Mouse (Mus musculus): ENCODE data around the gene Dhps. TPM values are rescaled to one million over a fixed set of nuclear protein-coding genes. Genes with fewer than 3 reads are reported as not detected.

Dhps gene
- 37.9 and 52.8 TPM in 2 replicates for total RNA-seq (2023)

GRCm38 (mm10) chr8:85071514-85072281 lies at the start of gene Dhps:
TSS of gene Dhps (plus strand) at chr8:85071757.

GRCm38 (mm10) chr8:85025098-85025932 lies 46.2 kb upstream of the Dhps start, which contains the start of gene Asna1:
TSS of gene Asna1 (minus strand) at chr8:85025281.

GRCm38 (mm10) chr8:85026670-85027515 lies 44.7 kb upstream of the Dhps start, which contains the start of gene Trir:
TSS of gene Trir (plus strand) at chr8:85026823.

GRCm38 (mm10) chr8:85036718-85037365 lies 34.7 kb upstream of the Dhps start, which contains the start of gene Tnpo2:
TSS of gene Tnpo2 (plus strand) at chr8:85036915.

GRCm38 (mm10) chr8:85059879-85060616 lies 11.5 kb upstream of the Dhps start, which contains the start of gene Fbxw9:
TSS of gene Fbxw9 (plus strand) at chr8:85060055.

GRCm38 (mm10) chr8:85067982-85068381 lies 3.6 kb upstream of the Dhps start, which contains the start of gene Gm5741:
TSS of gene Gm5741 (minus strand) at chr8:85067982.

GRCm38 (mm10) chr8:85080532-85081215 lies 9.1 kb downstream of the Dhps start, which contains the start of gene Wdr83os:
TSS of gene Wdr83os (plus strand) at chr8:85080740.

GRCm38 (mm10) chr8:85081216-85081555 lies 9.6 kb downstream of the Dhps start, which contains the start of gene Wdr83:
TSS of gene Wdr83 (minus strand) at chr8:85081306.

GRCm38 (mm10) chr8:85083108-85083813 lies 11.7 kb downstream of the Dhps start, which contains the start of gene Man2b1:
TSS of gene Man2b1 (plus strand) at chr8:85083270.

GRCm38 (mm10) chr8:85122995-85123394 lies 51.4 kb downstream of the Dhps start, which contains the start of gene Zfp791:
TSS of gene Zfp791 (minus strand) at chr8:85123095.

Other genes with a start within 250 kb of the Dhps start
- gene Dand5, start 248.9 kb upstream of the Dhps start, total RNA-seq (2023) = 0.38 and 1.1 TPM in 2 replicates
- 4.2 and 5.3 TPM in 2 replicates for gene Gadd45gip1, start 240.2 kb upstream of the Dhps start, total RNA-seq (2023)
- 23.0 and 25.5 TPM in 2 replicates for gene Rad23a, start 231.1 kb upstream of the Dhps start, total RNA-seq (2023)
- 301 and 316 TPM in 2 replicates for gene Calr, start 224.8 kb upstream of the Dhps start, total RNA-seq (2023)
- gene Farsa, start 214.8 kb upstream of the Dhps start, total RNA-seq (2023) = 26.9 and 37.7 TPM in 2 replicates
- 7.3 and 11.1 TPM in 2 replicates for gene Syce2, start 199.6 kb upstream of the Dhps start, total RNA-seq (2023)
- gene Gcdh, start 177.8 kb upstream of the Dhps start, total RNA-seq (2023) = 5.3 and 5.7 TPM in 2 replicates
- 1.0 TPM in 1 of 2 replicates, not detected in the other for gene Klf1, start 169.8 kb upstream of the Dhps start, total RNA-seq (2023)
- 15.4 and 20.9 TPM in 2 replicates for gene Dnase2a, start 163.2 kb upstream of the Dhps start, total RNA-seq (2023)
- gene Mast1, start 134.4 kb upstream of the Dhps start, total RNA-seq (2023) = 0.09 and 0.70 TPM in 2 replicates
- not detected in 2 replicates for gene Rtbdn, start 124.8 kb upstream of the Dhps start, total RNA-seq (2023)
- gene Gm49661, start 102.3 kb upstream of the Dhps start, total RNA-seq (2023) = not detected in 2 replicates
- 32.5 and 39.5 TPM in 2 replicates for gene Prdx2, start 102.2 kb upstream of the Dhps start, total RNA-seq (2023)
- 19.9 and 24.8 TPM in 2 replicates for gene Rnaseh2a, start 102.0 kb upstream of the Dhps start, total RNA-seq (2023)
- 1,149 and 1,207 TPM in 2 replicates for gene Junb, start 93.0 kb upstream of the Dhps start, total RNA-seq (2023)
- gene Hook2, start 81.2 kb upstream of the Dhps start, total RNA-seq (2023) = 0.54 and 1.8 TPM in 2 replicates
- not detected in 2 replicates for gene Best2, start 57.2 kb upstream of the Dhps start, total RNA-seq (2023)
- 53.9 and 55.6 TPM in 2 replicates for gene Asna1, start 46.5 kb upstream of the Dhps start, total RNA-seq (2023)
- 154 and 161 TPM in 2 replicates for gene Trir, start 44.9 kb upstream of the Dhps start, total RNA-seq (2023)
- 28.2 and 28.5 TPM in 2 replicates for gene Tnpo2, start 34.8 kb upstream of the Dhps start, total RNA-seq (2023)
- gene Fbxw9, start 11.7 kb upstream of the Dhps start, total RNA-seq (2023) = 4.7 and 10.4 TPM in 2 replicates
- gene Gm5741, start 3.8 kb upstream of the Dhps start, total RNA-seq (2023) = not detected in 2 replicates
- gene Wdr83os, start 9.0 kb downstream of the Dhps start, total RNA-seq (2023) = 28.6 and 31.0 TPM in 2 replicates
- gene Wdr83, start 9.5 kb downstream of the Dhps start, total RNA-seq (2023) = 8.1 and 13.9 TPM in 2 replicates
- 289 and 376 TPM in 2 replicates for gene Man2b1, start 11.5 kb downstream of the Dhps start, total RNA-seq (2023)
- not detected in 2 replicates for gene Zfp791, start 51.3 kb downstream of the Dhps start, total RNA-seq (2023)
- gene Cks1brt, start 80.2 kb downstream of the Dhps start, total RNA-seq (2023) = not detected in 2 replicates
- gene Olfr371, start 154.2 kb downstream of the Dhps start, total RNA-seq (2023) = not detected in 2 replicates
- gene Orc6, start 227.9 kb downstream of the Dhps start, total RNA-seq (2023) = 32.2 and 43.4 TPM in 2 replicates
- 82.6 and 92.7 TPM in 2 replicates for gene Vps35, start 228.0 kb downstream of the Dhps start, total RNA-seq (2023)